Mouse (Mus musculus) G1E (cell line): Measurements from ENCODE around the gene Mmp28. TPM values are rescaled to one million over a fixed set of nuclear protein-coding genes. Genes with fewer than 3 reads are reported as not detected.

Experiments used
- ATAC-seq: 2 replicates; pipeline ENCODE4 v1.8.0; 2016; ENCODE audit warnings: mild to moderate bottlenecking; ENCODE audit not compliant: insufficient number of reproducible peaks, poor library complexity, low FRiP score, severe bottlenecking; ENCODE audit errors: extremely low read depth
- DNase-seq: peaks from one replicate; pipeline ENCODE4 v3.0.0; 2012; ENCODE audit warnings: low spot score
- H3K27me3 ChIP-seq: 2 replicates; pipeline ENCODE4 v1.6.1; 2012; ENCODE audit warnings: mild to moderate bottlenecking, low read length, inconsistent platforms; ENCODE audit not compliant: insufficient read depth
- H3K36me3 ChIP-seq: replicated peaks from 2 replicates; pipeline ENCODE3; 2012; ENCODE audit warnings: mild to moderate bottlenecking, inconsistent platforms
- H3K4me1 ChIP-seq: 2 replicates; pipeline ENCODE4 v1.6.1; 2012; ENCODE audit warnings: low read depth, low read length, inconsistent platforms, mixed read lengths; ENCODE audit not compliant: insufficient read depth
- H3K4me3 ChIP-seq: 2 replicates; pipeline ENCODE4 v1.5.1; 2012; ENCODE audit warnings: low read depth, mild to moderate bottlenecking, inconsistent platforms, low read length, moderate library complexity, mixed read lengths
- H3K9me3 ChIP-seq: replicated peaks from 2 replicates; pipeline ENCODE4 v1.6.1; 2012; ENCODE audit warnings: inconsistent platforms
- CTCF ChIP-seq: IDR thresholded peaks from 2 replicates; pipeline ENCODE4 v1.5.1; 2012; ENCODE audit warnings: low read depth, low read length, inconsistent platforms, mixed read lengths
- GATA1 ChIP-seq: IDR thresholded peaks from 2 replicates; pipeline ENCODE4 v1.6.1; 2012; ENCODE audit warnings: borderline replicate concordance, low read length, inconsistent platforms, mixed read lengths
- GATA2 ChIP-seq: IDR thresholded peaks from 2 replicates; pipeline ENCODE4 v1.6.1; 2012; ENCODE audit warnings: low read depth, low read length, inconsistent platforms, borderline replicate concordance
- POLR2AphosphoS5 ChIP-seq: IDR thresholded peaks from 2 replicates; pipeline ENCODE4 v1.6.1; 2012; ENCODE audit warnings: low read depth, low read length, inconsistent platforms; ENCODE audit not compliant: insufficient replicate concordance
- TAL1 ChIP-seq: conservative IDR thresholded peaks from 2 replicates; pipeline ENCODE4 v1.6.1; 2012; ENCODE audit warnings: low read depth, low read length, inconsistent platforms, mixed read lengths
- polyA plus RNA-seq: library from polyadenylated mRNA; stranded (reverse); fragments of >175 nt; gene quantifications from 2 replicates; pipeline ENCODE4 v1.2.3, GENCODE M21; 2012
- total RNA-seq, 2 experiments: library from RNA; stranded (forward) in 1 of 2; stranded (reverse) in 1 of 2; fragments of 200-1000 nt in 1 of 2; fragments of >200 nt in 1 of 2; fragmentation: Nextera tagmentation in 1 of 2; gene quantifications; 2 replicates each; pipeline ENCODE4 v1.2.3; 2014 to 2017

The Mmp28 gene
- total and polyA plus RNA-seq, 3 experiments = 0.11 TPM; not detected in 2

- DNase-seq = no peak
- Histone ChIP-seq H3K36me3 (no peaks in the 10 kb centered on the region), H3K9me3 (no peaks in the 10 kb centered on the region), H3K4me3 (no peak overlapping the region), H3K27me3 (peaks cover 35% of the 10 kb centered on the region), H3K4me1 (no peaks in the 10 kb centered on the region; the same call in 1 of the 2 replicates)
- TF ChIP-seq CTCF (no peak), GATA2 (no peak), GATA1 (no peak), TAL1 (no peak), POLR2AphosphoS5 (no peak)
- no peak for ATAC-seq
Observed at GRCm38 (mm10) chr11:83457912-83458601, 4.8 kb downstream of the Mmp28 start.

- H3K4me1 ChIP-seq = no peaks in the 10 kb centered on the region
- H3K9me3 ChIP-seq = no peaks in the 10 kb centered on the region
- no peak overlapping the region for H3K4me3 ChIP-seq
- TF ChIP-seq GATA2 (no peak), TAL1 (no peak), POLR2AphosphoS5 (no peak), GATA1 (no peak)
- no peaks in the 10 kb centered on the region for H3K36me3 ChIP-seq
- no peak for DNase-seq
- H3K27me3 ChIP-seq = peaks cover 27% of the 10 kb centered on the region
- no peak for ATAC-seq
Observed at GRCm38 (mm10) chr11:83457257-83457656, 5.6 kb downstream of the Mmp28 start.

- Histone ChIP-seq H3K4me3 (no peak overlapping the region), H3K36me3 (no peaks in the 10 kb centered on the region), H3K9me3 (no peaks in the 10 kb centered on the region), H3K4me1 (no peaks in the 10 kb centered on the region), H3K27me3 (peaks cover 35% of the 10 kb centered on the region)
- TF ChIP-seq POLR2AphosphoS5 (no peak), GATA2 (no peak), CTCF (no peak), GATA1 (no peak), TAL1 (no peak)
- no peak for ATAC-seq
- no peak for DNase-seq
Observed at GRCm38 (mm10) chr11:83455608-83456007, 7.3 kb downstream of the Mmp28 start.

GRCm38 (mm10) chr11:83454548-83454947, 8.3 kb downstream of the Mmp28 start:
- ATAC-seq = no peak
- H3K4me3 ChIP-seq = no peak overlapping the region
- peaks cover 34% of the 10 kb centered on the region for H3K27me3 ChIP-seq
- no peaks in the 10 kb centered on the region for H3K36me3 ChIP-seq
- no peak for DNase-seq
- H3K9me3 ChIP-seq = no peaks in the 10 kb centered on the region
- H3K4me1 ChIP-seq = no peaks in the 10 kb centered on the region
- no peak for TF ChIP-seq TAL1
- no peak for TF ChIP-seq GATA1
- no peak for TF ChIP-seq GATA2

GRCm38 (mm10) chr11:83451281-83451680, 11.6 kb downstream of the Mmp28 start:
- H3K4me3 ChIP-seq = no peak overlapping the region
- no peak for ATAC-seq
- no peak for TF ChIP-seq GATA1
- no peak for TF ChIP-seq CTCF
- TF ChIP-seq POLR2AphosphoS5 = no peak
- no peak for TF ChIP-seq TAL1
- no peak for TF ChIP-seq GATA2

GRCm38 (mm10) chr11:83450550-83450949, 12.3 kb downstream of the Mmp28 start:
- H3K36me3 ChIP-seq = no peaks in the 10 kb centered on the region
- H3K4me3 ChIP-seq = no peak overlapping the region
- ATAC-seq (no peak), DNase-seq (no peak)
- no peaks in the 10 kb centered on the region for H3K9me3 ChIP-seq
- H3K27me3 ChIP-seq = peaks cover 43% of the 10 kb centered on the region
- H3K4me1 ChIP-seq = no peaks in the 10 kb centered on the region
- TF ChIP-seq CTCF (no peak), TAL1 (no peak), GATA1 (no peak), GATA2 (no peak), POLR2AphosphoS5 (no peak)

More at GRCm38 (mm10) chr11:83451281-83451680, 11.6 kb downstream of the Mmp28 start:
- H3K9me3 ChIP-seq = no peaks in the 10 kb centered on the region
- no peaks in the 10 kb centered on the region for H3K4me1 ChIP-seq
- H3K27me3 ChIP-seq = peaks cover 48% of the 10 kb centered on the region
- DNase-seq = no peak
- no peaks in the 10 kb centered on the region for H3K36me3 ChIP-seq
